Mouse (Mus musculus) spleen, adult 10 weeks (tissue): Measurements from ENCODE around the gene Aimp1. TPM values are rescaled to one million over a fixed set of nuclear protein-coding genes. Genes with fewer than 3 reads are reported as not detected.

Experiments
- polyA plus RNA-seq: library from polyadenylated mRNA; stranded (reverse); fragments of 350-450 nt; fragmentation: Illumina TruSeq; extraction: RNeasy Lipid Tissue Mini Kit (QIAGEN cat#74804); gene quantifications from one replicate; pipeline ENCODE4 v1.2.3, GENCODE M21; 2015; ENCODE audit warnings: low replicate concordance; ENCODE audit not compliant: insufficient read depth

Aimp1 gene
- polyA plus RNA-seq: 93.1 TPM

DNA sequence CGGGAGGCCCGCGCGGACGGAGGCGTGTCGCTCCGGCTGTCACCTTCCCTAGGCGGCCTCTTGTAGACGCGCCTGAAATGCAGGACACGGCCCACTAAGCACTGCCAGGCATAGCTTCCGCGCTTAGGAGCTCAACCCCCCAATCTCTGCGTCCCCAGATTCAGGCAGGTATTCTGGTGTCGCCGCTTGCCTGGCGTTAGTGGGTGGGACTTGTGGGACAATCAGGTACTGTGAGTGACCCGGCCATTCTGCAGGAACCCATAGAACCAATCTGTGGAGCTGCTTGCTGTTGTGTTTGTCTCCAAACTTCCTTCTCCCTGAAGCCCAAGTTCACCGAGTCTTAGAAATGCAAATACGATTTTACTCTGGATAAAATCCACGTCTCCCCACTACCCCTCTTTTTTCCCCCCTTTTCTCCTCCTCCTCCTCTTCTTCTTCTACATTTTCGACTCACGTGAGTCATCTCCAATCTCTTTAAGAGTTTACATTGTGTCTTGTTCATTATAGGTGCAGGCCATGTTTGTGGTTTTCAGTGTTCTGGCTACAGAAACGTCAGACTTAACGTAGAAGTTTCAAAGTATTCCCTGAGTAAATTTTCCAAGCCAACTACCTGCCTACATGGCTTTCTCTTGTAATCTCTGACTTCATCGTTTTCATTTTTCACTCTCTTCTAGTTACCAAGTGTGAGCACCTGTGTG lies at the start of gene Aimp1:
Gene Aimp1 (minus strand): TSS at position 140 of the 698 bp plus-strand sequence.

DNA sequence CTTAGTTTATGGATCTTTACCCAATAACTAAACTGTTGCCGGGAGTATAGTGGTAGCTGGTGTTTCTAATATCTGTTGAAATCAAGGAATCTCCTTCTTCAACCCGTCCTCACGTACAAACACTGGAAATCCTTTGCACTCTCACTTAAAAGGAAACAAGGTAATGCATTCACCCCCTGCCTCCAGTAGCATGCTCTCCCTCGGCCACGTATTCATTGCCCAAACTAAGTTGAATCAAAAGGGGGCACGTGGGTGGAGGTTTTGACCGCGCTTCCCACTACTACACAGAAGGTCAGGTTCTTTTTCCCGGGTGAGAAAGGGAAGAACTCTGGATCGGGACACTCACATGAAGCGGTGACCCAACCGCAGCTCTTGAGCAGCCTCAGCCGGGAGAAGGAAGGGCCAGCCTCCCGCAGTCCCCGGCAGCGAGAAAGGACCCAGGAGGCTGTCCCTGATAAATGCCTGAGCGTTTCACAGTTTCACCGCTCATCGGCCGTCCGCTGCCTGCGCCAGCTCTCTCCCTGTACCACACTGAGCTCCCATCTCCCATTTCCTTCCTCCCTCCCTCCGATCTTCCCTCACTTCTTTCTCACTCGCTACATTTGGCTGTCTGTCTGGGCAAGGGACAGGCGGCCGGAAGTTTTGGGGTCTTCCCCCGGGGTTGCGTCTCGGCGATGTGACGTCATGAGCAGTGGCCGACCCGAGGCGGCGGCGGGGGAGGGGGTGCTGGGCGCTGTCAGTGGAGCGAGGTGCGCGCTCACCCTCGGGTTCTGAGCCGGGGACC lies 531 bp downstream of the Aimp1 start, which contains the start of gene Tbck:
Gene Tbck (plus strand): TSS at position 698 of the 784 bp plus-strand sequence.

DNA sequence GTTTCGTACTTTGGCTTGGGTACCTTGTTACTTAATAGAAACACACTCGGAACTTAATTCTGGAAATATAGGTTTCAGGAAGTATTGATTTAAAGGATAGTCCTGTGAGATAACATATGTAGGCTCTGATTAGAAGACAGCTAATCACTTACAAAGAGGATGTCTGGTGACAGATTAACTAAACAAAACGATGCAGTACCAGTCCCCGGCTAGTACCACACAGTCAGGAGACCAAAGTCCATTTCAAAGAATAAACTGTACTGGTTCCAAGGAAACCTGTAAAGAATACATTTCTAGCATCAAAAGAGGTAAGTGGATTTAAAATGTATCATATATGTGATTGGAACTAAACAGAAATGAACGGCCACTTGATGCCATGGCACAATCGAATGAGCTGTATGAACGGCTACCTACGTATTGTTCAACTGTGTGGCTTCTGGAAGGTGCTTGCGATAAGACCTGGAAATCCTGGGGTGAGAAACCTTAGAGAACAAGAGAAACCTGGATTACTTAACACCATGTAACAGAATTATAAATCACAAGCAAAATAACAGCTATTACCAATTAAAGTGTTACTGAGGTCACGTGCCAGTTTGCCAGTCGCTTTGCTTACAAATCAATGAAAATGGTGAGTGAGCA lies 54.5 kb downstream of the Aimp1 start, which contains the start of gene Gimd1:
Gene Gimd1 (plus strand): TSS at position 220 of the 639 bp plus-strand sequence.

Other genes starting within 250 kb of the Aimp1 start
- gene Gimd1, start 54.5 kb downstream of the Aimp1 start, polyA plus RNA-seq: not detected
- 11.7 TPM for gene Tbck, start 226 bp downstream of the Aimp1 start, polyA plus RNA-seq